Mouse (Mus musculus) kidney, postnatal 36 days (tissue): Measurements from ENCODE around the gene Acox2.
A peak's percentile ranks its signal among the peaks of the same experiment; 100 is the strongest.

Source experiments
- DNase-seq, 2 experiments: peaks; one replicate each; pipeline ENCODE4 v3.0.0; 2021 to 2022; ENCODE audit warnings: mixed read lengths in 2 of 2

Acox2 gene

DNA sequence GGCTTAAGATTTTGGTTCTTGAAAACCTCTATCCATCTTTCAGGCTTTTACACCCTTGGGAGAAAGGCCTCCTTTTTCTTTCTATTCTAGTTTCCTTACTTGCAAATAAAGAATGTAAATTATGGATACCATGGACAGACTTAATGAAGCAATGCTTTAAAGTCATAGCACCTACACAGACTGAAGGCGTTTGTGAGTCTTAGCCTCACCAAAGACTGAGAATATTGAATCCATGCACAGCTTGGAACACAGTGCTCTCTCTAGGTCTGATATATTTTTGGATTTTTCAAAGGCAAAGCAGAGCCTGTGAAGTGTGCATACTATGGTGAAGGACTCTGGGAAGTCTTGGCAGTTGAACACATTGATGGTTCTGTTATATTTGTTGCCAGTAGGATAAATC, 9.9 kb downstream of the Acox2 start:
- DNase-seq: no peak

DNA sequence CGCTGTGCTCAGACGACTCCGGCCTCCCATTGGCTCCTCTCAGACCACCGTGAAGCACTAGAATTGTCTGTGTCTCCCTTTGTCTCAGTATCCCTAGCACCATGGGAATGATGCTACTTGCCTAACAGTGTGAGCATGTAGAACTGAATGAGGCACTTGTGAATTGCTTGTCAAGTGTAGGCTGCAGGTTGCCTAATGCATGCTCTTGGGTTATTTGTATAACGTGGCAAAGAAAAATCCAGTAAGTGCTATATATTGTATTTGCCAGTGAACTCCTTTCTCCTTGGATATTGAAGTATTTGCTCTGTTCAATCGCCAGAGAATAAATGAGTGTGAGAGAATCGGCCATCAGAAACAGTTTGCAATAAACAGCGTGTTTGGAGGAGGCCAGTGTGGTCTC, 12.3 kb downstream of the Acox2 start:
- DNase-seq: no peak

DNA sequence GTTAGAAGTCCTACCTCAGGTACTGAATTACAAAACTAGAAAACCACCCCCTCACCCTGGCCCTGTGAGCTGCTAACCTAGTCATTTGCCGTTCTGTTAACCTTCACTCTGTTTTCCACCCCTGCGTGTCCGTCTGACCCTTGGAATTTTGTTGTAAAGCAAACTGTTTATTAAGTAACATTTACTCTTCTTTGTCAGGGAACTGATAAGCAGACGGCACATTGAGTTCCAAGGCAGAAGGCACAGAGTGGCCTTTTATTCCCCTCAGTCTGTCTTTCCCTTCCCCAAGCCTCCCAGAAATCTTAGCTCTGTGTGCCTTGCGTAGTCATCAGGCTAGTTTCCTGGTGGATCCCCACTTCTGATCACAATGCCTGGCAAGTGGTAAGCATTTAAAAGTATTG, 14.9 kb downstream of the Acox2 start:
- peak; percentile 62 to 85 for DNase-seq

DNA sequence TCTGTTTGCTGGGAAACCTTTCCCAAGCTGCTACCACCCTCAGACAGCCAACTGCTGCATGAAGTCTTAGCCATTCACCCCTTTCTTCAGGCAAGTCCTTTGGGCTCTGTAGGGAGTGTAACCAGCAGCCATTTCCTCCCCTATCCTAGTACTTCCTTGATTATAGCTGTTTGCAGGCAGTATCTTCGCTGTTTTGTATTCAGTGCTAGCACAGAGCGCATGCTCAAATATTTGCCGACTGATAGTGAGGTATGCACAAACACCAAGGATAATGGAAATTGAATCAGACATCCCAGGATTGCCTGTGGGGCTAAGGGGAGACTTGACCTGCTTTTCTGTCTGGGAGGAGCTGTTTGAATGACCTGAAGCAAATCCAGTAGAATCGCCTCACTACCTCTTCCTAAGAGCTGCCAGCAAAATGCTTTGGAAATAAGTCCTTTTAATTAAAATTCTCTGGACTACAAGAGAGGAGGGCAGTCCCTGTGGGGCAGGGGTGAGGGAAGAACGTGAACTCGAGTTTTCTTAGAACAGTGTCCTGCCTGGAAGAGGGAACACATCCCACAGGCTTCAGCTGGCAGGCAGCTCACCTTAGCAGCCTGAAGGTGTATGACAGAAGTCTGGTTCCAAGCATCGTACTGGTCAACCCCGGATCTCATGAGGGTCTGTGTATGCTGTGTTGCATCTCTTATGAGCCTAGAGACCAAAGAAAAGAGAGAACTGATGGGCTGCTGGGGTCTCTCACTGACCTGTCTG, 15.8 kb downstream of the Acox2 start:
- DNase-seq: peak; percentile 27 to 57

DNA sequence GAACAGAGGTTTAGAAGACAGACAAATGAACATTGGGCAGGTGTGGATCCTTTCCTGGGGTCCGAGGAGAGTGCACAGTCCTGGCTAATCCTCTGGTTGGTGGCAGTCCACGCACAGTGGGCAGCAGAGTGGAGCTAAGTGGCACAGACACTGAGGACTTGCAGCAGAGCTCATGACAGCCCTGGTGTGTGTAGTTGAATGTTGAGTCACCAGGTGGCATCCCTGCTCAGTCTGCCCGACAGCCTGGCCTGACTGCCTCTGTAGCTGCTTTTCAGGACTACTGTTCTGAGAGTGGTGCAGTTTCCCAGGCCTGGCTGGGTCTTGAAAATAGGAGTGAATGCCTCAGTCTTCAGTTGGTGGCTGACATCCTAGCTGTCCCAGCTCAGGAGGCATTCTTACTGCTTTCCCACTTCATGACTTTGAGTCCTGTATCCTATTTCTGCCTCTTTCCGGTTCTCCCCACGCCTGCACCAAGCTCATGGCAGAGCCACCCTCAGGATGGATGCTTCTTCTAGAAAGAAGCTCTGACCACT, 16.7 kb downstream of the Acox2 start:
- peak; percentile 58 to 73 for DNase-seq

DNA sequence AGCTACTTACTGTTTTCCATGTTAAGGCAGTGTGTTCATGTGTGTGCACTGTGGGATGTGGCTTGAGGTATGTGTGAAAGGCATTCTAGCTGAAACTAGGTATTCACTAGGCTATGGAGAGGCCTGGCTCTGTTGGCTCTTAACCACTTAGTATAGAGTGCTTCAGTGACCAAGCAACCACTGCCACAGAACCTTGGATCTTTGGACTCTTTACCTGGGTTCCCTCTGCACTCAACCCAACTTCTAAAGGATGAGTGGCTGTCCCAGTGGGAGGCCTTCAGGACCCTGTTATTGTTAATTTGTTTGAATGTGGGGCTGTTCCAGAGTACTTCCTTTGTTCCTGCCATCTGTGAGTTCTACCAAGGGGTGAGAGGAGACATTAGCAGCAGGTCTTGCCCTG, 17.3 kb downstream of the Acox2 start:
- peak; percentile 20 to 30 for DNase-seq

DNA sequence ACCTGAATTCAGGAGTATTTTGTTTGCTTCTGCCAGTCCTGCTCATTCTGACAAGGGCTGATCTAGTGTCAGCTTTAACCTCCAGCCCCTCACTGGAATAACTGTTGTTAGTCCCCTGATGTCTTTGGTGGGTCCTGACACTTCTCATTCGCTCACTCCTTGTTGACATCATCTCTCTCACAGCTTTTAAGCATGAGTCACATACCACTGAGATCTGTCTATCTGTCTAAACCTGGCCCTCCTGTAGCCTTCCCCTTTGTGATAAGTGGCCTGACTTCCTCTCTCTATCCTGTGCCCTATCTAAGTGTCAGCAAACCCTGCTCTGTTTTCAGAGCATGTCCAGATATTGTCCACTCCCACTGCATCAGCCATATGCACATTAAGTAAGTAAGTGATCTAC, 25.9 kb downstream of the Acox2 start:
- no peak for DNase-seq

DNA sequence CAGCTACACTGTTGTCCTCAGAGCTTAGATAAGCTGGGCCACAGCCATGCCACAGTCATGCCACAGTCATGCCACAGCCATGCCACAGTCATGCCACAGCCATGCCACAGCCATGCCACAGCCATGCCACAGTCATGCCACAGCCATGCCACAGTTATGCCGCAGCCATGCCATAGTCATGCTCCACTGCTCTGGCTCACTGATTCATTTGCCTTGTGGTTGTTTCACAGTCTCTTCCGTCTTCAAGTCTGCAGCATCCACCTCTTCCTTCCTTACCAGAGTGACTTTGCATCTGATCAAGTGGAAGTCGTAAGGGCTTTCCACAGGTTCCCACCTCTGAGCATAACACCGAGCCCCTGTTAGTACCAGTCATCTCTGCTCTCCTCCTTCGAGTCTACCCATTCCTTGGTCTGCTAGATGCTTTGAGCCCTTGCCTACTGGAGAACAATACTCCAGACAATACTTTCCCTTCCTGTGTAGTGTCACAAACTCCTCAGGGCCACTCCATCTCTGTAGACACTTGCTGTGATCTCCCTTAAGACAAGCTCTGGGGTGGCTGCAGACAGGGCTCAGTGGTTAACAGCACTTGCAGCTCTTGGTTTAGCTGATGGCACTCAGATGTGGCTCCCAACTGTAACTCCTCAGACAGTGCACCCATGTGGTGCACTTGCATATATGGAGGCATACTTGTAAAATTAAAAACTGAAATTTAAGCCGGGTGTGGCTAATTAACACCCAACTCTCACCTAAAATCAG, 26.8 kb downstream of the Acox2 start:
- DNase-seq: no peak

DNA sequence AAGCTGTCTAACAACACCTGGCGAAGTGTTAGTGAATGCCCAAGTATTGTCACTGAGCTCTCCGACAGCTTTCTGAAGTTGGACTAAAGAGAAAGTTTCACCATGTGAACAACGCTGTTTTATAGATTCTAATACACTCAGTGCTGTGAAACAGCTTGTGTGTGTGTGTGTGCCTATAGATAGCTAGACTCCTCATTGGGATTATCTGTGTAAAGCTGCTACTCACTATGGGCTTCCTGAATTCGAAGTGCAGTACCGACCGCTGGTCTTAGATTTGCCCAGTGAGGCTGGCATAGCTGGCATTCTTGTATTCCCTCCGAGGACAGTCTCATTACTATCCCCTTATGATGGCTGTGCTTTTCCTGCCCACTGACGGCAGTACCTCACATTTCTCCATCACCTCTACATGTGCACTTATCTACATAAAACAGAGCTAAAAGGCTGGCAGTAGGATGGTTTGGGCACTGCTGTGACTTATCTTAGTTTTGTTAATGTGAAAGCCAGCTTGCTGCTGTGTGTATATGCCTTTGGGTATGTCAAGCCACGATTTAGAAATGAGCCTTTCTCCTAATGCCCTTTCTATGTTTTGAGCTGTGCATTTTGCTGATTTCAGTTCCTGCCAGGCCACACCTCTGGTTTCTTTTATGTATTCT, 29.7 kb downstream of the Acox2 start:
- DNase-seq: no peak

DNA sequence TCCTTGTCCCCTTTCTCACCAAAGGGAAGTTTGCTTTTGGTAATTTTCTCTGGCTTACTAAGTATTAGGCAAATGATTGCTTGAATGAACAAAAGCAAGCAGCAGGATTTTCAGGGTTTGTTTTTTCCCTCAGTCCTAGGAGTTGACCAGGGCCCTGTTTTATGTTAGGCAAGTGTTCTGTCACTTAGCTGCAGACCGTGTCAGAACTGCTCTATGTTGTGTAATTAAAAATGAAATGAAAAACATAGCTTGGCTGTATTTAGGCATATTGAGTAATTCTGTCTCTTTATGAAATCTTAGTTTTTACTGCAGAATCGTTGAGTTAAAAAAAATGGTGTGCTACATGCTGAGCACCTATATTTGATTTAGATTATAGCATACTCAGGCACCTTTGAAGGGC, 34.3 kb downstream of the Acox2 start:
- DNase-seq: no peak

DNA sequence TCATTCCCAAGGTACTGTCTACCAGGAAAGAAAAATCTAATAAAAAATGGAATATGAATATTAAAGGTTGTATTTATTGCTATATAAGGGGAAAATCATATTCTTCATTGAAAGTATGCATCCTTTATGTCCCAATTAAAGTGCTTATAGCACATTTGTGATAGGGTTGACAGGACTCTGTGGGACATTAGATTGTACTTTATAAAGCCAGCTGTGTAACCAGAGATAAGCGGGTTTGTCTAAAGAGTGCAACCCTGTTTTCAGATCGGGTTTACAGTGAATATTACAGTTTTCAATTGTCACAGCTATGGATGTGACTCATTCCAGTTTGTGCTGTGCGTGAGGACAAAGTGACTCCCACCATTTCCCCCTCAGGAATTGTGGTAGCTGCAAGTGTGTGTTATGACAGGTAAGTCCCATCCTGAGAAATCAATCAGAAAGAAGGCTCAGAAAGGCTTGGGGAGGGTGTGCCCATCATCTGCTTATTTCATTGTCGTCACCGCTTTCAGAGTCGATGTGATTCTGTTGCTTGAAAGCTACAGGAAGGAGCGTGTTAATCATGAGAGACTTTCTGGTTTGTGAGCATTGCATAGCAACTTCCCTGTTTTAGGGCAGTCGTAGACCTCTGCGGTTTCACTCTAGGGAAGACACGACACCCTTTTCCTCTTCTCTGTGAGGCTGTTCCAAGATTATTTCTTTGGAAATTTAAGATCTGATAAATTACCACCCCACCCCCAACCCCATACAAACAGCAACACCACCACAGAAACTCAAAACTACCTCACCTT, 35.5 kb downstream of the Acox2 start:
- DNase-seq: no peak

DNA sequence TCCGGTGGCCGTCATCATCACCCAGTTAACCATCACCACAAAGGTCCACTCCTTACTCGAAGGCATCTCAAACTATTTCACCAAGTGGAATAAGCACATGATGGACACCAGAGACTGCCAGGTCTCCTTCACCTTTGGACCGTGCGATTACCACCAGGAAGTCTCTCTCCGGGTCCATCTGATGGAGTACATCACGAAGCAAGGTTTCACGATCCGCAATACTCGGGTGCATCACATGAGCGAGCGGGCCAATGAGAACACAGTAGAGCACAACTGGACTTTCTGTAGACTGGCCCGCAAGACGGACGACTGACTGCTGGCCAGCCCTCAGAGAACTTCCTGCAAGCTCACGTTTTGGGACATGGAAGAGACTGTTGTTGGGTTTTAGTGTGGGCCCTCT, 36.6 kb downstream of the Acox2 start:
- DNase-seq: peak; percentile 81 to 84

DNA sequence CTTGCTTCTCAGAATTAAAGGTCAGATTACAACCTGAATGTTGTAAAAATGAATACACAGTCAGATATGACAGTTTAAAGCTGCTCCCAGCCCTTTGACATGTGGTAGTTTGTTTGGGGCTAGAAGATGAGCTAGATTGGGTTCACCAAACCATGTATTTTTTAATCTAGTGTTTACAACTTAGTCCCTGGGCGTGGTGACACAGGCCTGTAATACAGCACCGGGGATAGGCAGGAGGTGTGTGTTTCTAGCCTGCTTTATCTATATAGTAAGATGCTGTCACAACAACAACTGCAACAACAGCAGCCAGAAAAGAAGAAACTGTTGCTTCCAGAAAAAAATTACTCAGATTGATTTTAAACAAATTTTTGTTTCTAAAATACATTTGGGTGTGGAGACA, 38.2 kb downstream of the Acox2 start:
- no peak for DNase-seq

DNA sequence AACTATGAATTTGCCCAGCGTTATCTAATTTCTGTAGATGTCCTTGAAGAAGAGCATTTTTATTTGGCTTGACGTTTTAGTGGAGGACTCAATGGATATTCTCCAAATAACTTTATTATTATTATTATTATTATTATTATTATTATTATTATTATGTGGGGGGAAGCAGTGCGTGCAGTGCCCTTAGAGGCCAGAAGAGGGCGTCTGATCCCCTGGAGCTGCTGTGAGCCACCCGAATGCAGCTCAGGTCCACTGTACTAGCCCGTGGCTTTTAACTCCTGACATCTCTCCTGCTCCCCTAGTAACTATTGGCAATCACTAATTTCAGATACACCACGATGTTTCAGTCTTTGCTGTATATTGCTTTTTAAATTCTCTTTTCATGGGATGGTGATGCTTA, 38.8 kb downstream of the Acox2 start:
- DNase-seq: peak in 1 of 2 experiments; percentile 45

DNA sequence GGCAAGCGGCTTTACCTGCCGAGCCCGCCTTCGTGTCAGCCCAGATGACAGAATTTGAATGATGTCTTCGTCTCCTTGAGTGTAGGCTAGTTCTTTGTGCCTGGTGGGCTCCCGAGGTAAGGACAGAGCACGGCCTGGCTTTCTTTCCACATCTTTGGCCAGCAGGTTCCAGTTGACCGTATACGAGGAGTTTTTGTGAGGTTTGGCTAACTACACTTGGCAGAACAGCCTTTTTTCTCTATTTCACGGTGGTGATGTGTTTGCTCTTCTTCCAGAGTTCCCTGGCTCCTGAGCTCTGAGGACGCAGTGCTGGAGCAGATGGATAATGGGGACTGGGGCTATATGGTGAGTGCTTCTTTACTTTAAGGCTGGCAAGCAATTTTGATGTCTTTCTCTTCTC, 39.3 kb downstream of the Acox2 start:
- DNase-seq: no peak

DNA sequence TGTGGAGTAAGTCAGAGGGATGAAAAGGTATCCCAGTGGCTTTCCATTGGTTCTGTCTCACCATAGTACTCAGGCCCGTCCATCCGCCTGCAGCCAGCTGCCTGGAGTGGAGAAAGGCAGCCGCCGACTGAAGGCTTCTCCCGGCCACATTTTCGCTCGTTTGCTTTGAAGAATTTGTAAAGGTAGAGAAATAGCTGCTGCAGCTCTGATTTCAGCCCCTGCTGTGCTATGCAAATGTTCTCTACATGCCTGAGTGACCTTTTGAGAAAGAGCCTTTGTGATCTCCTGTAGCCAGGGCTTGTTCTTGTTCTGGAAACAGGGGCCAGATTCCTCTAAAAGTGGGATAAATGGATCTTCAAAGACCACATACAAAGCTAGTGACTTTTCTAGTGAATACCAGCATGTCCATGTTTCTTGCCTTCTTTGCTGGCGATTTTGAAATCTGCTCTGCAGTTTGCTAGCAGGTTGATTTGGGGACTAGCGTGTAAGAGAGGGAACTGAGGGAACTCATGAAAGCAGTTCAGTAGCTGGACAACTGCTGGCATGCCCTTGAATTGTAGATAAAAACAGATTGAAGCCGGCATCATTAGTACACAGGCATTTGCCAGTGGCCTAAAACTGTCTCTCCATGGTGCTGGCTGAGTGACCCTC, 40.3 kb downstream of the Acox2 start:
- DNase-seq: peak; percentile 18 to 20

DNA sequence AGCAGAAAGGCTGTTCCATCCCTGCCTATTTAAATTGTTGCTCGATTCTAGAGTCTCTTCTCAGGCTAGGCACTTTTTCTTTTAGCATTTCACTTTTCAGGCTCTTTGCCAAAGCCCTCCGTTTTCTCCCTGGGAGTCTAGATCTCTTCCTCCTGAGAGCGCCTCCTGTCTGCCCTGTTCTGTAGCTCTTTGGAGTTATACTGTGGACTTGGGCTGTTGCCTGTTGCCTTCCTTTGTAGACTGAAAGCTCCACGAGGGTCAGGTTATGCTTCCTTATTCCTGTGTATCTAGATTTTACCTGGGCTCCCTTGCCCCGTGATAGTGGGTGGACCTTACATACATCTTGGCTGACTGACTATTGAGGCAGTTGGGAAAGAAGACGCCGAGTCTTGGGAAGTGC, 40.9 kb downstream of the Acox2 start:
- peak in 1 of 2 experiments; percentile 13 for DNase-seq

DNA sequence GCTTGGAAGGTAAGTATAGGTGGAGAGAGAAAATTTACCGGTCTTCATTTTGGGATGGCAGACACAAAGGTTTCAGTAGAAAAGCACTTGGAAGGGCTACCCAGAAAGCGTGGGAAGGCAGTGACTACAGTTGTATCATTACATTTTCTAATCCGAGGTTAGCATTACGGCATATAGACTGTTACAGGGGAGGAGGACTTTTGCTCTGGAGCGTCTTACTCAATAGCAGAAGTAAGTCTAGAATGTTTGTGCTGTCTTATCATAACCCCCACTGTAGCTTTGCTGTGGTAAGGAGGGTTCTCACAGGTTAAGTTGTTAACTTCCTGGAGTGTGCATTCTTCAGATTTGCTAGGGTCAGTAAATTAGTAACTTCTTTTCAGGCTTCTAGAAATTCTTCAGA, 43.1 kb downstream of the Acox2 start:
- peak in 1 of 2 experiments; percentile 25 for DNase-seq

DNA sequence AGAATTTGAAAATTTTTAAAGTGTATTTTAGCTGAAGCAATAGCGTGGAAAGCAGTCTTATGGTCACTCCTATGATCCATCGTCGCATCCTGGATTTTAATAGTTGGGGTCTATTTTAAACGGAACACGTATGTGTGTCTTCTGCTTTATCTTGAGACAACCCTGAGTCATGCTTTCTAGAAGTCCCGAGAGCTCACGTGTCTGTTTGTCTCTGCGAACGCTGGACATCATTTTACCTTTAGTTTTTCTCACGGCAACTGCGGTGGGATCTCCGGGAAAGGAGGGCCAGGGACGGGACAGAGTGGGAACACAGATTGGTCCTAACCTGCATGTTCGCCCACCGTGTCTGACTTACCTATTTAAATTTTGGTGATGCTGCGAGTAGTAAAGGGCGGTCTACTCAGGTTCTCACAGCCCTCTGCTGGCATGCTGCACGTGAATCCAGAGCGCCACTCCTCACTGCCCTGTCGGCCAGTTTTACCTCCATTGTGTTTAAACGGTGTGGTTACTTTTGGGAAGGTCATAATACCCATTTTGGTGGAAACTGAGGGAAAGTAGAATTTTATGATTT, 43.9 kb downstream of the Acox2 start:
- DNase-seq: peak; percentile 43 to 51

DNA sequence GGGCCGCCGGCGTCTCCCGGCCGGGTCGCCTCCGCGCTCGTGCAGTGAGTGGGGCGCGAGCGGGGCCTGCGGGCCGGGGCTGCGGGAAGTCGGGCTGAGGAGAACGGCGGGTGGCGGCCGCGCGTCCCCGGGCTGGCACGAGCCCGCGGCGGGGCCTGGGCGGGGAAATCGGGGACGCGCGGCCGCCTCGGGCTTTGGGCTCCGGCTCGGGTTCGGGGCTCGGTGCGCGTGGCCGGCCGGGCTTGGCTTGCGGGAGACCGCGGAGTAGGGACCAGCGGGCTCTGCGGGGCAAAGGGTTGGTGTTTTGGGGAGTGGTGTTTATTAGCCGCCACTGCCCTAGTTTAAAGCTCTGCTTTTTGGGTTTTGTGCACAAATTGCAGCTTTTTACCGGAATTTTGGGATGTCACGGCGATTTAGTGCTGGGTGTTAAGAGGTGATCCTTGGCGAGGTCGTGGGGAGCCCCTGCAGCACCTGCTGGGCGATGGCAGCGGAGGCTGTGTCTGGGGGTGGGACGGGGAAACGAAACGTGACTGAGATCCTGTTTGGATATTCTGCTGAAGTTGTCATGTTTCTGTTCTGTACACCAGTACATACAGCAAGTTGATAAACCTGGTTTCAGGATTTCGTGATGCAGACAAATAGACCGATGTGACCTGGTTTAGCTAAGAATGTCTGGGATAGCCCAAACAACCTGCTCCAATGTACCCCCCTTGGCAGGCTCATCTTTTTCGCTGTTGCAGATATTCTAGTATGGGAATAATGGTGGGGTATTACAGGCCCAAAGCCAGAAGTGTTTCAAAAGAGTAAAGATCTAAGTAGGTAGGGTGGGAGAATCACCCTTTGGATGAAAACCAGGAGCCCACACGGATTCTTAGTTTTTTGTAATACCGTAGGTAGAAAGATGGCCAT, 44.6 kb downstream of the Acox2 start:
- DNase-seq: peak; percentile 69 to 86

DNA sequence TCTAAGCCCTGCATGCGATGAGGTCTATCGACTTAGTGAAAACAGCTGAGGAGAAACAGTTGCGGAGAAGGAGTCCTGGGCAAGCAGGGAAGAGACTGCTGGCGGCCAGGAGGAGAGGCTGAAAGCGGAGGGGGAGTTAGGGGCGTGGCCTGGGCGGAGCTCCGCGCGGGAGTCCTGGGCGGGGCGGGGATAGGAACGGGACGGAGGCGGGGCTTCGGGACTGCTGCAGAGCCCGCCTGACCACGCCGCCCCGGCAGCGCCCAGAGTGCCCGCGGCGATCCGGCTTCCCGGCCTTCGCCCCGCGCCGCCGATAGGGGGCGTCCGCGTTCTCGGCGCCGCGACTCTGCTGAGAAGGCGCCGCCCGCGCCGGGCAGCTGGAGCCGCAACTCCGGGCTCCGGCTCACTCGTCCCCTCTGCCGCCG, 45.3 kb downstream of the Acox2 start, which contains the start of gene Kctd6:
TSS of gene Kctd6 (plus strand) at position 338 of the 422 bp plus-strand sequence.
- DNase-seq: peak; percentile 98 to 100
